Mouse (Mus musculus) mesoderm, embryonic 11.5 days (tissue): ENCODE data around the gene Sgms1.

Experiments used
- DNase-seq: peaks from one replicate; pipeline ENCODE4 v3.0.0-alpha.2; 2012; ENCODE audit warnings: low read depth, low spot score

Gene Sgms1

GRCm38 (mm10) chr19:32389001-32389871 is at the start of gene Sgms1:
TSS of gene Sgms1 (minus strand) at chr19:32389714.
- DNase-seq, result peak; percentile 95

- DNase-seq, result no peak
Observed at GRCm38 (mm10) chr19:32425856-32426255, 36.3 kb upstream of the Sgms1 start.

- DNase-seq, result no peak
Observed at GRCm38 (mm10) chr19:32424706-32425105, 35.2 kb upstream of the Sgms1 start.

GRCm38 (mm10) chr19:32419069-32419468 is 29.6 kb upstream of the Sgms1 start:
- no peak for DNase-seq

- no peak for DNase-seq
Observed at GRCm38 (mm10) chr19:32416692-32417317, 27.3 kb upstream of the Sgms1 start.

- no peak for DNase-seq
Observed at GRCm38 (mm10) chr19:32409603-32410360, 20.3 kb upstream of the Sgms1 start.

- DNase-seq, result no peak
Observed at GRCm38 (mm10) chr19:32406717-32407116, 17.2 kb upstream of the Sgms1 start.

- no peak for DNase-seq
Observed at GRCm38 (mm10) chr19:32404386-32404785, 14.9 kb upstream of the Sgms1 start.

- DNase-seq, result no peak
Observed at GRCm38 (mm10) chr19:32403834-32404233, 14.3 kb upstream of the Sgms1 start.

- DNase-seq, result no peak
Observed at GRCm38 (mm10) chr19:32398491-32398890, 9.0 kb upstream of the Sgms1 start.

GRCm38 (mm10) chr19:32396303-32396702 is 6.8 kb upstream of the Sgms1 start:
- no peak for DNase-seq

GRCm38 (mm10) chr19:32394825-32395224 is 5.3 kb upstream of the Sgms1 start:
- DNase-seq, result no peak

- no peak for DNase-seq
Observed at GRCm38 (mm10) chr19:32393758-32394450, 4.4 kb upstream of the Sgms1 start.

- no peak for DNase-seq
Observed at GRCm38 (mm10) chr19:32393092-32393745, 3.7 kb upstream of the Sgms1 start.

GRCm38 (mm10) chr19:32391441-32391840 is 1.9 kb upstream of the Sgms1 start:
- DNase-seq, result no peak

GRCm38 (mm10) chr19:32390116-32390515 is 602 bp upstream of the Sgms1 start:
- DNase-seq, result no peak

GRCm38 (mm10) chr19:32388191-32388921 is 1.2 kb downstream of the Sgms1 start:
- DNase-seq, result peak; percentile 93

GRCm38 (mm10) chr19:32387403-32388190 is 1.9 kb downstream of the Sgms1 start:
- peak; percentile 36 for DNase-seq

- peak; percentile 13 for DNase-seq
Observed at GRCm38 (mm10) chr19:32386556-32387402, 2.7 kb downstream of the Sgms1 start.
